Mouse (Mus musculus): ENCODE data around the gene Itgb5. TPM values are rescaled to one million over a fixed set of nuclear protein-coding genes. Genes with fewer than 3 reads are reported as not detected.

Gene Itgb5
- polyA plus RNA-seq, 2 experiments = 108 to 117 TPM

GRCm38 (mm10) chr16:33922111-33923000 lies 92.9 kb downstream of the Itgb5 start:
- peak; percentile 65 for DNase-seq (ENCODE audit: low spot score)
- 16% methylated on average over 18 of the region's 18 CpGs for WGBS
- Histone ChIP-seq H3K4me3 (replicated peaks; ENCODE audit: low read length) (no peak overlapping the region), H3K9me3 (ENCODE audit: control insufficient read depth, low read length) (no peaks in the 10 kb centered on the region), H3K9ac (ENCODE audit: low read depth, low read length, severe bottlenecking) (no peak overlapping the region), H3K4me2 (replicated peaks; ENCODE audit: low read depth, low read length, severe bottlenecking) (no peak overlapping the region), H3K27me3 (ENCODE audit: control insufficient read depth, insufficient read depth, low read length) (no peaks in the 10 kb centered on the region), H3K36me3 (ENCODE audit: control insufficient read depth, insufficient read depth, low read length) (peaks cover 8% of the 10 kb centered on the region), H3K27ac (replicated peaks; ENCODE audit: low read depth, low read length) (peak overlapping the region; percentile 1), H3K4me1 (ENCODE audit: control insufficient read depth, insufficient read depth, low read length) (peaks cover 34% of the 10 kb centered on the region)
- peak; percentile 69; the same call in 1 of the 2 replicates for ATAC-seq (ENCODE audit: low FRiP score, low read depth)
- TF ChIP-seq POLR2A (IDR thresholded peaks at IDR 0.05; ENCODE audit: borderline replicate concordance, extremely low read depth, insufficient read depth, insufficient read length) = no peak

GRCm38 (mm10) chr16:33923001-33923316 lies 93.5 kb downstream of the Itgb5 start:
- Histone ChIP-seq H3K27me3 (ENCODE audit: control insufficient read depth, insufficient read depth, low read length) (no peaks in the 10 kb centered on the region), H3K9me3 (ENCODE audit: control insufficient read depth, low read length) (no peaks in the 10 kb centered on the region), H3K4me3 (replicated peaks; ENCODE audit: low read length) (no peak overlapping the region), H3K36me3 (ENCODE audit: control insufficient read depth, insufficient read depth, low read length) (peaks cover 8% of the 10 kb centered on the region), H3K4me2 (replicated peaks; ENCODE audit: low read depth, low read length, severe bottlenecking) (no peak overlapping the region), H3K4me1 (ENCODE audit: control insufficient read depth, insufficient read depth, low read length) (peaks cover 31% of the 10 kb centered on the region), H3K9ac (ENCODE audit: low read depth, low read length, severe bottlenecking) (no peak overlapping the region), H3K27ac (replicated peaks; ENCODE audit: low read depth, low read length) (peak overlapping the region; percentile 1)
- ATAC-seq (ENCODE audit: low FRiP score, low read depth) = peak; percentile 35; the same call in 1 of the 2 replicates
- TF ChIP-seq POLR2A (IDR thresholded peaks at IDR 0.05; ENCODE audit: borderline replicate concordance, extremely low read depth, insufficient read depth, insufficient read length) = no peak
- 22% methylated on average over 5 of the region's 5 CpGs for WGBS
- DNase-seq (ENCODE audit: low spot score) = no peak

- no peak for TF ChIP-seq POLR2A (IDR thresholded peaks at IDR 0.05; ENCODE audit: borderline replicate concordance, extremely low read depth, insufficient read depth, insufficient read length)
- H3K36me3 ChIP-seq (ENCODE audit: control insufficient read depth, insufficient read depth, low read length) = peaks cover 8% of the 10 kb centered on the region
- H3K9ac ChIP-seq (ENCODE audit: low read depth, low read length, severe bottlenecking) = no peak overlapping the region
- no peak overlapping the region for H3K4me2 ChIP-seq (replicated peaks; ENCODE audit: low read depth, low read length, severe bottlenecking)
- H3K4me3 ChIP-seq (replicated peaks; ENCODE audit: low read length) = no peak overlapping the region
- ATAC-seq (ENCODE audit: low FRiP score, low read depth) (no peak), DNase-seq (ENCODE audit: low spot score) (no peak)
- 83% methylated on average over 8 of the region's 8 CpGs for WGBS
- H3K9me3 ChIP-seq (ENCODE audit: control insufficient read depth, low read length) = no peaks in the 10 kb centered on the region
- H3K27ac ChIP-seq (replicated peaks; ENCODE audit: low read depth, low read length) = no peak overlapping the region
- H3K27me3 ChIP-seq (ENCODE audit: control insufficient read depth, insufficient read depth, low read length) = no peaks in the 10 kb centered on the region
- H3K4me1 ChIP-seq (ENCODE audit: control insufficient read depth, insufficient read depth, low read length) = peaks cover 31% of the 10 kb centered on the region
Observed at GRCm38 (mm10) chr16:33923758-33924157, 94.3 kb downstream of the Itgb5 start.

- Histone ChIP-seq H3K4me2 (replicated peaks; ENCODE audit: low read depth, low read length, severe bottlenecking) (no peak overlapping the region), H3K4me1 (ENCODE audit: control insufficient read depth, insufficient read depth, low read length) (peaks cover 14% of the 10 kb centered on the region), H3K27ac (replicated peaks; ENCODE audit: low read depth, low read length) (no peak overlapping the region), H3K9ac (ENCODE audit: low read depth, low read length, severe bottlenecking) (no peak overlapping the region), H3K4me3 (replicated peaks; ENCODE audit: low read length) (no peak overlapping the region), H3K36me3 (ENCODE audit: control insufficient read depth, insufficient read depth, low read length) (0 out of 2 replicates have a peak, but pooled peaks cover 6% of the 10 kb centered on the region), H3K9me3 (ENCODE audit: control insufficient read depth, low read length) (no peaks in the 10 kb centered on the region), H3K27me3 (ENCODE audit: control insufficient read depth, insufficient read depth, low read length) (no peaks in the 10 kb centered on the region)
- DNase-seq (ENCODE audit: low spot score) (no peak), ATAC-seq (ENCODE audit: low FRiP score, low read depth) (no peak)
- WGBS = 91% methylated on average over 6 of the region's 6 CpGs
- no peak for TF ChIP-seq POLR2A (IDR thresholded peaks at IDR 0.05; ENCODE audit: borderline replicate concordance, extremely low read depth, insufficient read depth, insufficient read length)
Observed at GRCm38 (mm10) chr16:33927263-33927824, 97.9 kb downstream of the Itgb5 start.

- no peak overlapping the region for H3K27ac ChIP-seq (replicated peaks; ENCODE audit: low read depth, low read length)
- no peak for TF ChIP-seq POLR2A (IDR thresholded peaks at IDR 0.05; ENCODE audit: borderline replicate concordance, extremely low read depth, insufficient read depth, insufficient read length)
- H3K27me3 ChIP-seq (ENCODE audit: control insufficient read depth, insufficient read depth, low read length) = no peaks in the 10 kb centered on the region
- H3K4me3 ChIP-seq (replicated peaks; ENCODE audit: low read length) = no peak overlapping the region
- 0 out of 2 replicates have a peak, but pooled peaks cover 6% of the 10 kb centered on the region for H3K36me3 ChIP-seq (ENCODE audit: control insufficient read depth, insufficient read depth, low read length)
- H3K9me3 ChIP-seq (ENCODE audit: control insufficient read depth, low read length) = no peaks in the 10 kb centered on the region
- H3K9ac ChIP-seq (ENCODE audit: low read depth, low read length, severe bottlenecking) = no peak overlapping the region
- 79% methylated on average over 9 of the region's 9 CpGs for WGBS
- H3K4me2 ChIP-seq (replicated peaks; ENCODE audit: low read depth, low read length, severe bottlenecking) = no peak overlapping the region
- peaks cover 2% of the 10 kb centered on the region for H3K4me1 ChIP-seq (ENCODE audit: control insufficient read depth, insufficient read depth, low read length)
- DNase-seq (ENCODE audit: low spot score) (no peak), ATAC-seq (ENCODE audit: low FRiP score, low read depth) (no peak)
Observed at GRCm38 (mm10) chr16:33928788-33929462, 99.5 kb downstream of the Itgb5 start.
